Mouse (Mus musculus) olfactory bulb, adult 2 months (tissue): Measurements from ENCODE around the gene Sufu.

Experiments used
- CTCF ChIP-seq: fragments of 200-500 bp; IDR thresholded peaks from 2 replicates; pipeline ENCODE4 v1.5.1; 2012; ENCODE audit warnings: low read depth, mild to moderate bottlenecking, low read length, moderate library complexity; ENCODE audit not compliant: insufficient read depth
- POLR2A ChIP-seq: fragments of 200-500 bp; IDR thresholded peaks from 2 replicates; pipeline ENCODE4 v1.6.1; 2012; ENCODE audit warnings: mild to moderate bottlenecking, low read depth, low read length, moderate library complexity; ENCODE audit not compliant: insufficient read depth

GRCm38 (mm10) chr19:46480624-46481345 lies 84.1 kb downstream of the Sufu start:
- TF ChIP-seq CTCF (no peak), POLR2A (no peak)
